8 mouse cellular contexts compared by ENCODE assay signal in the genomic region with DNA sequence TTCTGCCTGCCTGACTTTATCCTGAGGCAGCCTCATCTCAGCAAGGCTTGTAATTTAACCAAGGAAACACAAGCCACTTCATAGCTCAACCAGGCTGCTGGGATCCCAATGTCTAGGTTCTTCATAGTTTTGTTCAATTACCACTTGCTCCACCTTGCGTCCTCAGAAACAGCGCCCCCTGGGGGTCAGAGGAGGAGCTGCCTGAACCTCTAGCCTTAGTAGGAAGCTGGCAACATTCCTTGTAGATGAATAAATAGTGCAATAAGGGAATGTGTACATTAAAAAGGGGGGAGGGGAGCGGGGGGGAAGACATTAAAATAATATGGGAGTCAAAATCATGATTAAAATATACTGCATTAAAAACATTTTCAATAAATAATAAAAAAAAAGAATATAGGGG. TPM values are rescaled to one million over a fixed set of nuclear protein-coding genes. Genes with fewer than 3 reads are reported as not detected.
A peak's percentile ranks its signal among the peaks of the same experiment; 100 is the strongest.
DNase-seq lines count a peak whose midpoint lies in the region; ATAC-seq and TF ChIP-seq lines count a peak whose summit lies in the region.

No protein-coding gene starts in this region.

- no peak overlapping the region for H3K27ac ChIP-seq in forebrain, postnatal 0 days (ENCODE audit: low read depth, low read length)
- no peak overlapping the region for H3K27ac ChIP-seq in forebrain, embryonic 12.5 days
- no peak overlapping the region for H3K27ac ChIP-seq in midbrain, postnatal 0 days (ENCODE audit: low read depth, low read length)
- H3K27ac ChIP-seq in midbrain, embryonic 15.5 days = no peak overlapping the region

- H3K4me3 ChIP-seq in forebrain, postnatal 0 days (ENCODE audit: low read depth, low read length) = no peak overlapping the region
- H3K4me3 ChIP-seq in forebrain, embryonic 12.5 days (replicated peaks) = no peak overlapping the region
- no peak overlapping the region for H3K4me3 ChIP-seq in midbrain, postnatal 0 days (ENCODE audit: low read depth, low read length)
- H3K4me3 ChIP-seq in midbrain, embryonic 15.5 days = no peak overlapping the region

- no peak overlapping the region for H3K9ac ChIP-seq in forebrain, postnatal 0 days
- no peak overlapping the region for H3K9ac ChIP-seq in forebrain, embryonic 12.5 days
- no peak overlapping the region for H3K9ac ChIP-seq in midbrain, postnatal 0 days (replicated peaks; ENCODE audit: low read length, poor library complexity, severe bottlenecking)
- H3K9ac ChIP-seq in midbrain, embryonic 15.5 days = no peak overlapping the region

- intact Hi-C loops in left cerebral cortex, postnatal 14 days (cut with DNase I) = no loop called here
- intact Hi-C loops in left cerebral cortex, postnatal 25 days (cut with DNase I) = no loop called here

- H3K9me3 ChIP-seq in forebrain, postnatal 0 days (ENCODE audit: low read length) = no peaks in the 10 kb centered on the region
- no peaks in the 10 kb centered on the region for H3K9me3 ChIP-seq in forebrain, embryonic 12.5 days
- H3K9me3 ChIP-seq in midbrain, postnatal 0 days (ENCODE audit: low read length) = no peaks in the 10 kb centered on the region
- no peaks in the 10 kb centered on the region for H3K9me3 ChIP-seq in midbrain, embryonic 15.5 days

- 22% methylated on average over 3 of the region's 3 CpGs for WGBS in forebrain, postnatal 0 days
- 14% methylated on average over 3 of the region's 3 CpGs for WGBS in forebrain, embryonic 12.5 days
- WGBS in midbrain, postnatal 0 days = 18% methylated on average over 3 of the region's 3 CpGs
- 26% methylated on average over 3 of the region's 3 CpGs for WGBS in midbrain, embryonic 15.5 days

- no peak overlapping the region for H3K4me2 ChIP-seq in forebrain, postnatal 0 days (ENCODE audit: low read depth)
- no peak overlapping the region for H3K4me2 ChIP-seq in forebrain, embryonic 12.5 days
- no peak overlapping the region for H3K4me2 ChIP-seq in midbrain, postnatal 0 days (ENCODE audit: low read depth, low read length, poor library complexity, severe bottlenecking)
- H3K4me2 ChIP-seq in midbrain, embryonic 15.5 days = no peak overlapping the region

- H3K36me3 ChIP-seq in forebrain, postnatal 0 days (ENCODE audit: insufficient read depth) = no peaks in the 10 kb centered on the region; the same call in 1 of the 2 replicates
- H3K36me3 ChIP-seq in forebrain, embryonic 12.5 days (replicated peaks) = no peaks in the 10 kb centered on the region
- H3K36me3 ChIP-seq in midbrain, postnatal 0 days (ENCODE audit: insufficient read depth, low read length) = no peaks in the 10 kb centered on the region
- no peaks in the 10 kb centered on the region for H3K36me3 ChIP-seq in midbrain, embryonic 15.5 days (replicated peaks)

- no peaks in the 10 kb centered on the region; the same call in 1 of the 2 replicates for H3K4me1 ChIP-seq in forebrain, postnatal 0 days (ENCODE audit: insufficient read depth)
- H3K4me1 ChIP-seq in forebrain, embryonic 12.5 days = peaks cover 2% of the 10 kb centered on the region; the same call in 1 of the 2 replicates
- H3K4me1 ChIP-seq in midbrain, postnatal 0 days (ENCODE audit: insufficient read depth, low read length) = no peaks in the 10 kb centered on the region
- H3K4me1 ChIP-seq in midbrain, embryonic 15.5 days = 0 out of 2 replicates have a peak, but pooled peaks cover 3% of the 10 kb centered on the region

- DNase-seq in forebrain, postnatal 0 days = no peak
- DNase-seq in midbrain, postnatal 0 days (ENCODE audit: low spot score) = peak; percentile 27
- peak; percentile 12 for DNase-seq in c-Kit-negative CD71-positive TER-119-positive erythroid progenitor cells, embryonic 14.5 days (ENCODE audit: low read depth, low spot score)
- DNase-seq in lung, postnatal 4 days = peak; percentile 38 to 42
- no peak for DNase-seq in left cerebral cortex, postnatal 14 days (ENCODE audit: low spot score in 2 of 2)
- no peak for DNase-seq in left cerebral cortex, postnatal 25 days (ENCODE audit: low spot score in 2 of 2)

- no peaks in the 10 kb centered on the region for H3K27me3 ChIP-seq in forebrain, postnatal 0 days (ENCODE audit: insufficient read depth, low read length)
- H3K27me3 ChIP-seq in forebrain, embryonic 12.5 days = no peaks in the 10 kb centered on the region
- no peaks in the 10 kb centered on the region for H3K27me3 ChIP-seq in midbrain, postnatal 0 days (ENCODE audit: insufficient read depth, low read length)
- no peaks in the 10 kb centered on the region for H3K27me3 ChIP-seq in midbrain, embryonic 15.5 days (replicated peaks)

- ATAC-seq in forebrain, postnatal 0 days = no peak
- no peak for ATAC-seq in forebrain, embryonic 12.5 days (ENCODE audit: low FRiP score)
- ATAC-seq in midbrain, postnatal 0 days (ENCODE audit: low FRiP score) = no peak
- no peak for ATAC-seq in midbrain, embryonic 15.5 days (replicated peaks)

- peak; percentile 61 for TF ChIP-seq CTCF in forebrain, postnatal 0 days (IDR thresholded peaks at IDR 0.05; ENCODE audit: low read depth)
- peak; percentile 71 for TF ChIP-seq CTCF in midbrain, postnatal 0 days (IDR thresholded peaks at IDR 0.05)

RNA-seq across cellular contexts. Expression of gene Syn3, which starts 14.7 kb away (rescaled TPM):
- total RNA-seq in forebrain, postnatal 0 days (2014; rRNA removed) = 31.4 and 47.6 TPM in 2 replicates
- polyA plus RNA-seq in forebrain, postnatal 0 days (2015; fragmentation: Nextera tagmentation; extraction: Ambion mirVana) = 11.2 and 16.4 TPM in 2 replicates
- 9.2 and 9.6 TPM in 2 replicates for polyA plus RNA-seq in forebrain, embryonic 12.5 days (2016; fragmentation: Nextera tagmentation; extraction: Ambion mirVana)
- 67.0 and 83.2 TPM in 2 replicates for total RNA-seq in midbrain, postnatal 0 days (2014; rRNA removed)
- polyA plus RNA-seq in midbrain, postnatal 0 days (2015; fragmentation: Nextera tagmentation; extraction: Ambion mirVana) = 19.3 and 22.0 TPM in 2 replicates
- 26.0 and 31.7 TPM in 2 replicates for polyA plus RNA-seq in midbrain, embryonic 15.5 days (2015; fragmentation: Nextera tagmentation; extraction: Ambion mirVana)
- 10 to 100 TPM; 29.9 to 32.0 TPM for total RNA-seq in left cerebral cortex, postnatal 14 days (2021)
- 10 to 100 TPM; 26.1 to 31.8 TPM for total RNA-seq in left cerebral cortex, postnatal 25 days (2021)

Comparison
In these comparisons a context has a peak if more than half of its experiments do, and no peak if none do; other contexts are left out.
1. DNase-seq: peak in midbrain, postnatal 0 days (single experiment), c-Kit-negative CD71-positive TER-119-positive erythroid progenitor cells, embryonic 14.5 days (single experiment) and lung, postnatal 4 days (2 of 2); none in forebrain, postnatal 0 days (single experiment), left cerebral cortex, postnatal 14 days (0 of 2) and left cerebral cortex, postnatal 25 days (0 of 2).